Mouse (Mus musculus) splenic B cell, adult 2 months (primary cell): ENCODE results near the gene Pigu.
A peak's percentile ranks its signal among the peaks of the same experiment; 100 is the strongest.

Source experiments
- DNase-seq: peaks from one replicate; pipeline ENCODE4 v3.0.0-alpha.2; 2011; ENCODE audit warnings: low read depth, low spot score
- H3K27me3 ChIP-seq: 2 replicates; pipeline ENCODE4 v1.6.1; 2012; ENCODE audit warnings: mild to moderate bottlenecking, low read length, moderate library complexity, mixed read lengths; ENCODE audit not compliant: control insufficient read depth, poor library complexity, insufficient read depth, severe bottlenecking
- H3K36me3 ChIP-seq: 2 replicates; pipeline ENCODE4 v1.6.1; 2012; ENCODE audit warnings: mild to moderate bottlenecking, low read length, moderate library complexity, mixed read lengths; ENCODE audit not compliant: control insufficient read depth, poor library complexity, insufficient read depth, severe bottlenecking

Gene Pigu

DNA sequence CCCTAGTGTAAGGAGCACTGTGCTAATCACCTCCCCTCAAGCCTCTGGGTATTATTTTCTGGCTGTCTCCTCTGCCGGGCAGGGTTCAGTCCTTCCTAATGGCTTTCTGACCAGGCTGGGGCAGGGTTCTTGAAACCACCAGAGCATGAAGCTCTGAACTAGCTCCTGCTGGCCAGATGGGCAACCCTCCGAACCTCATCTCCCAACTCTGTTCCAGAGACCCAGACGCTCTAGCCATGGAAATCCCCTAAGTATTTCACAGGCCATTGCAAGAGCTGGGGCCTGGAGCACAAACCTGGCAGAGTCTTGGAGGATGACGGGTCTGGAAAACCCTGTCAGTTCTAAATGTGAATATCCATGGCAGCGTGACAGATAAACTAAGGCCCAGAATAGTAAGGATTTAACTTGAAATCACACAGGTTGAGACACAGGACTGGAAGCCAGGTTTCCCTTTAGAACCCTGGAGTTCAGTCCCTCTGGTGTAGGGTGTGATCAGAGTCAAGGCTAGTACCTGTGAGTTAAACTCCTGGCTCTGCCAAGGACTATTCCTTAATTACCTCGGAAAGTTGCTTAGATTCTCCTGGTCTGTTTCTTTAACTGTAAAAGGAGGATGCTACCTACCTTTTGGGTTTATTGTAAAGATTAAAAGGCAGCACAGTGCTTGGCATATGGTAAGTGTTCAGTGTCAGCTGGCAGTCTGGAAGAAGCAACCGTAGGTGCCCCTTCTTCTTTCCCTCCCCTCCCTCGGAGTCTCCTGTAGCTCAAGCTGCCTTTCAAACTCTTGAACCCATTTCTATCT, 23.2 kb upstream of the Pigu start, which contains the start of gene Trp53inp2:
Trp53inp2 (plus strand) TSS at position 799 of the 799 bp plus-strand sequence.
- Histone ChIP-seq H3K36me3 (no peaks in the 10 kb centered on the region), H3K27me3 (no peaks in the 10 kb centered on the region)
- no peak for DNase-seq

DNA sequence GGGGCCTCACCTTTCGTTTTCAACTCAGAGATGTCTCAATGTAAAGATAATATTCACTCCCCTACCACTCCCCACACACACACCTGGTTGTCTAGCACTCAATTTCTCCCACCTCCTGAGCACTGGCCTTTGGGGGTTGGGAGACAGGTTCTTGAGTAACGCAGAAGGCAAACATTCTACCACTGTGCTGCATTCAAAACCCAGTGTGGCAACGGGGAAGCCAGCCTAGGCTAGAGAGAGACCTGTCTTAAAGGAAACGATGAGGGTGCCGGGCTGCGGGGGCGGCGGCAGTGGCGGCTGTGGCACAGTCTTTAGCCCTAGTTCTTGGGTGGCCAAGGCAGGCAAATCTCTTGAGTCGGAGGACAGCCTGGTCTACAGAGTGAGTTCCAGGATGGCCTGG, 19.0 kb upstream of the Pigu start:
- DNase-seq, result no peak
- Histone ChIP-seq H3K36me3 (no peaks in the 10 kb centered on the region), H3K27me3 (no peaks in the 10 kb centered on the region)

DNA sequence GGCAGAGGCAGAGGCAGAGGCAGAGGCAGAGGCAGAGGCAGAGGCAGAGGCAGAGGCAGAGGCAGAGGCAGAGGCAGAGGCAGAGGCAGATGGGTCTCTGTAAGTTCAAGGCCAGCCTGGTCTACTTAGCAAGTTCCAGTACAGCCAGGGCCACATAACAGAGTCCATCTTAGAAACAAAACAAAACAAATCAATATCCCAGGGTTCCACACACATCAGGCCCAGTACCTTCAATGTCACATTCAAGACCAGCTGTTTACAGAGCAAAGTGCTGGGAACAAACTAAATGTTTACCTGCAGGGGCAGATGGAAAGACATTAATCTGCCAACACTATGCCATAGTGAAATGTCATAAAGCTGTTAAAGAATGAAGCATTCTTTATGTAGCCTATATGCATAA, 17.3 kb upstream of the Pigu start:
- no peaks in the 10 kb centered on the region for H3K27me3 ChIP-seq
- H3K36me3 ChIP-seq, result no peaks in the 10 kb centered on the region
- DNase-seq, result no peak

DNA sequence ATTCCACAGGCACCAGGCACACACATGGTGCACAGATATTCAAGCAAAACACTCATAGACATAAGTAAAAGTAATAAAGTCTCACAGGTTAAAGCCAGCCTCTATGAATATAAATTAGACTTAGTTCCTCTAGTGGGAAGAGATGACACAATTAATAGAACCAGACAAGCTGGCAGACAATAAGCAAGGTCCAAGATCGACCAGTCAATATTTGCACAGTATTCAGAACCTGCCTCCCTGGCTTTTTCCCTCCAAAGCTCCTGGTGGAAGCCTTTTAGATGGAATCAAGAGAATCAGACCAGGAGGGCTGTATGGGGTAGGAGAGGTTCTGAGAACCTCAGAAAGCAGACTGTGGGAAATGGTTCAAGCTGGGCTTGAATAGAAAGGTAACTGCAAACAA, 16.7 kb upstream of the Pigu start:
- Histone ChIP-seq H3K27me3 (no peaks in the 10 kb centered on the region), H3K36me3 (no peaks in the 10 kb centered on the region)
- no peak for DNase-seq

DNA sequence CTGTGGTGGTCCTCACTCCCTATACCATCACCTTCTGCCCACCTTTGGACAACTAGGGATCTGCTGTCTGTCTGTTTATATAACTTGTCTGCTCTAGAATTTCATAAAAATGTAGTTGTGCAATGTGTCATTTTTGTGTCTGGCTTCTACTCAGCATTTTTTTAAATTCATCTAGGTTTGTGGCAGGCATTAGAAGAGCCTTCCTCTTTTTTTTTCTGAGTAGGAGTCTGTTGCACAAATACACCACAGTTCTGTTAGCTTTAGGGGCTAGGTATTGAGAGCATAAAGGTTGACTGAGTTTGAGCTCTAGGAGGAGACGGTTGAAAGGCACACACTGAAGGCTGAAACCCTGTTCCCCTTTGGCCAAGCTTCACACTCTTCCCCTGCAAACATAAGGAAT, 16.1 kb upstream of the Pigu start:
- DNase-seq, result no peak
- Histone ChIP-seq H3K27me3 (no peaks in the 10 kb centered on the region), H3K36me3 (no peaks in the 10 kb centered on the region)

DNA sequence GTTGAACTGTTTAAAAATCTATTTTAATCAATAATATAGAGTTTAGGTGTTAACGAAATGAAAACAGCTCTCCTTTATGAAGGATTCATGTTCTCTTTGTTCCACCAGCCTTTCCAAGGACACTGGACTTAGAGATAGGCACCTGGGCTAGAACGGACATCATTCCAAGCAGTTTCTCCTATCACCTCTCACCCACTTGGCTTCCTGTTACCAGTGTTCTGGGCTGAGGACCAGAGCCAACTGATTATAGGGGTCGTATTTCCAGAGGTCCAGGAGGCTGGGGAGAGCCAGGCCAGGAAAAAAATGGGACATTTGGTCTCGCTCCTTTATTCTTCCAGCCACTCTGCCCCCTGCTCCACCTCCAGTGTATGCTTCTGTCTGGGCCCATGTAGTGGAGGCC, 15.2 kb upstream of the Pigu start:
- no peak for DNase-seq
- H3K27me3 ChIP-seq, result no peaks in the 10 kb centered on the region
- H3K36me3 ChIP-seq, result no peaks in the 10 kb centered on the region

DNA sequence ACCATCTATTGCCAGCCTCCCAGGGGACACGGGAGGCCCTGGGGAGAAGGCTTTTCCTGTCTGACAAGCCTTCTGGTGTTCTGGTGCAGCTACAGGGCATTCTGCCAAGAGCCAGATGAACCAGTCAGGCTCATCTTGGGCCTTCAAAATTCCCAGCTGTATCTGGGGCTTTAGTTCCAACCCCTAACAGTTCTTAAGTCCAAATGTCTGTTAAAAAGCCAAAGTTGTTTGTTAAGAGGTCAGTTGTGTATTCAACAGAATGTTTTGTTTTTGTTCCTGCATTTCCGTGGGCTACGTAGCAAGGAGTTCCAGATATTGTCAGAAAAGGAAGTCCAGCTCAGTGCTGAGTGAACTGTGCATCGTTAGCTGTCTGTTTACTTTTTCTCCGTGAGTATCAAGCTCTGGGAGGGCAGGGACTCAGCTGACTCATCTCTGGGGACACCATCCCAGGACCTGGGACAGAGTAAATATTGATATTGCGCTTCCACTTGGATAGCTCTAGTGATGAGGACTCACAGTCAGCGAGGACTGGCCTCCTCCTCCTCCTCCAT, 12.2 kb upstream of the Pigu start:
- no peaks in the 10 kb centered on the region for H3K27me3 ChIP-seq
- H3K36me3 ChIP-seq, result no peaks in the 10 kb centered on the region
- DNase-seq, result no peak

DNA sequence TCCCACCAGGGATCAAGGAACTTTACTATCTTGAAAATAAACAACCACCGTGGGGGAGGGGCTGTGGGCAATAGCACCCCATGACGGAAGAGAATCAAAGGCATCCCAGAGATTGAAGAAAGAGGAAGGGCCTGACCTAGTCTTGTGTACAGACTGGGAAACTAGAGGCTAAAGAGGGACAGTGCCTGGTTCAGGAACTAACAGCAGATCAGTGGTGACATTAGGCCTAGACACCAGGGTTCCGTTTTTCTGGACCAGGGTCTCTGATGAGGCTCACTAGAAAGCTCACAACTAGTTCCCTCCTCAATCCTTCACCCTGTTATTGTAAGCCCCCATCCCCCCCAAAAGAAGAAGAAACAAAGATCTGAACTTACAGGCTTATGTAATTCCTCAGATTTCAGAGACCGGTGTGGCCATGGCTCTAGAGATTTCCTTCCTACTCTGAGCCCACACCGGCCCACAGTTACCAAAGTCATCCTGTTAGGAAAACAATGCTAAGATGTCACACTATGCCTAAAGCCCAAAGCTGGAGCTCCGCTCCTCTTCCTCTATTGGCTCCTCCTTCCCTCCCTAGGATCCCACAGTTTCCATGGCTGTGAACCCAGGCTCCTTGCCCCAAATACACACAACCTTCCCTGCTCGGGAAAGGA, 10.5 kb upstream of the Pigu start:
- no peak for DNase-seq

DNA sequence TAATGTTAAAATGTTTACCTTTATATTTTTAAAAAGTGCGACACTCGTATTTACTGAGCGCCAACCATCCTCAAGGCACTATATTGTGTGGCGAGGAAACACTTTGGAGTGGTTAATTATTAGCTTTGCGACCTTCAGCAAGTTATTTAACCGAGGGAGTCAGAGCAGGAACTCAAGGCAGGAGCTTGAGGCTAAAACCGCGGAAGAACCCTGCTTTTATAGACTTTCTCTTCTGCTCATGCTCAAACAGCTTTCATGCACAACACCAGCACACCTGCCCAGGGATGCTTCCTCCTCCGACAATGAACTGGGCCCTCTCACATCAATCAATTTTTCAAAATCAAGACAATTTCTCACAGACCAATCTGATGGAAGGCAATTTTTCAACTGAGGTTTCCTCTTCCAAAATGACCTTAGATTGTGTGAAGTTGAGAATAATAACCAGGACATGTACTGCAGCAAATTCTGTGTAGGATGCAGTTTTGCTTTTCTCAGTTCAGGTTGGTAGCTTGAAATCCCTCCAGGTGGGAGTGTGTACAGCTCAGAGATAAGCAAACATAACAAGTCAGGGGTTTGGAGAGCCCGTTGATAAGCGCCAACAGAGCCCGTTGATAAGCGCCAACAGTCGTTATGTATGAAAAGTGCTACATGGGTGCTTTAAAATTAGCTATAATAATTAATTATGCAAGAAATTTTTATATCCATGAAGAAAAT, 613 bp upstream of the Pigu start:
- no peaks in the 10 kb centered on the region for H3K27me3 ChIP-seq
- DNase-seq, result peak; percentile 23

More for the DNA sequence above, 10.5 kb upstream of the Pigu start:
- no peaks in the 10 kb centered on the region for H3K27me3 ChIP-seq
- H3K36me3 ChIP-seq, result no peaks in the 10 kb centered on the region

DNA sequence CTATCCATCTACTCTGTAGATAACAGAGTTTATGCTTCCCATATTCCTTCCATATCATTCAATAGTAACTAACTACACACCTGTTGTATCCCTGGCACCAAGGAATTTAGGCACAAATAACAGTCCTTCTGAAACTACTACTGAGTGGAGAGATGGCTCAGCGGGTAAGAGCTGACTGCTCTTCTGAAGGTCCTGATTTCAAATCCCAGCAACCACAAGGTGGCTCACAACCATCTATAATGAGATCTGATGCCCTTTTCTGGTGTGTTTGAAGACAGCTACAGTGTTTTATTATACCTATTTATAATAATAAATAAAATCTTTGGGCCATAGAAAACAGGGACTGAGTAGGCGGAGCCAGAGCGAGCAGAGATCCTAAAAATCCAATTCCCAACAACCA, 2.8 kb downstream of the Pigu start:
- Histone ChIP-seq H3K36me3 (no peaks in the 10 kb centered on the region), H3K27me3 (no peaks in the 10 kb centered on the region)
- DNase-seq, result no peak

More for the DNA sequence above, 613 bp upstream of the Pigu start:
- H3K36me3 ChIP-seq, result no peaks in the 10 kb centered on the region

DNA sequence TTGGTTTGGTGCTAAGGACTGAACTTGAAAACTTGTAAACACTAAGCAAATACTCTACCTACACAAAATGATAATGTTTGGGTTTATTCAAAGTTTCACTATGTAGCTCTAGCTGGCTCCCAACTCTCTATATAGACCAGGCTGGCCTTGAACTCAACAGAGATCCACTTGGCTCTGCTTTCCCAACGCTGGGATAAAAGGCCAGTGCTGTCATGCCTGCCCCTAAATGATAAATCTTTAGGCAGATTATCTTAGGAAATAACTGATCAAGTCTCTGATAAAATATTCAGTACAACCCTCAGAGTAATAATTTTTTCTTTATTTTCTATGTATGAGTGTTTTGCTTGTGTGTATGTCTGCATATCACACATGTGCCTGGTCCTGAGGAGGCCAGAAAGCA, 10.6 kb downstream of the Pigu start:
- DNase-seq, result no peak
- Histone ChIP-seq H3K27me3 (no peaks in the 10 kb centered on the region), H3K36me3 (peaks cover 2% of the 10 kb centered on the region; the same call in 1 of the 2 replicates)

DNA sequence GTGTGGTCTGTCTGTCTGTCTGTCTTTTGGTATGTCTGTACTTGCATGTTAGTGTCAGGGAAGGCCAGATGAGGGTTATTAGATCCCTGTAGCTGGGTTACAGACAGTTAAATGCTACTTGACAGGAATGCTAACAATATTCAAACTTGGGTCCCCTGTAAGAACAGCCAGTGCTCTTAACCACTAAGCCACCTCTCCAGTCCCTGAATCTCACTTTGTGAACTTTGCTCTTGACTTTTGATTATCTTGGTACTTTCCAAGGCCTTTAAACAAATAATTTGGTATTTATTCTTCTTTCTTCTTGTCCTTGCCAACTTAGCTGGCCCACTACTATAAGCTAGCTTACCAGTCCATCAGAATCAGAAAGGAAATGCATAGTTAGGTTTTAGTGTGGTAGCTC, 17.1 kb downstream of the Pigu start:
- no peak for DNase-seq
- H3K27me3 ChIP-seq, result no peaks in the 10 kb centered on the region
- peaks cover 2% of the 10 kb centered on the region; the same call in 1 of the 2 replicates for H3K36me3 ChIP-seq

DNA sequence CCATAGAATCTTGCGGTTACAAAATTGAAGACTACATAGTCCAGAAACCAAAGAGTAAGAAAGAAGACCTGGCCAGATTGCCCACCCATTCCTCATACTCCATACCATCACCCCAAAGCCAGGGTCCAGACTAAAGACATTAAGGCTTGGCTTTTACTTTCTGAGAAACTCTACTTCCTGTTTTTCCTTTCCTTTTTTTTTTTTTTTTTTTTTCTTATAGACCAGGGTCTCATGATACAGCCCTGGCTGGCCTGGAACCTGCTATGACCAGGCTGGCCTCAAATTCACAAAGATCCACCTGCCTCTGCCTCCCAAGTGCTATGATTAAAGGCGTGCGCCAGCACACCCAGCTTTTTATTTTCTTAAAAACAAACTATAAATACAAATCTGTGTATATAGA, 21.0 kb downstream of the Pigu start:
- no peaks in the 10 kb centered on the region for H3K27me3 ChIP-seq
- 0 out of 2 replicates have a peak, but pooled peaks cover 3% of the 10 kb centered on the region for H3K36me3 ChIP-seq
- DNase-seq, result no peak

DNA sequence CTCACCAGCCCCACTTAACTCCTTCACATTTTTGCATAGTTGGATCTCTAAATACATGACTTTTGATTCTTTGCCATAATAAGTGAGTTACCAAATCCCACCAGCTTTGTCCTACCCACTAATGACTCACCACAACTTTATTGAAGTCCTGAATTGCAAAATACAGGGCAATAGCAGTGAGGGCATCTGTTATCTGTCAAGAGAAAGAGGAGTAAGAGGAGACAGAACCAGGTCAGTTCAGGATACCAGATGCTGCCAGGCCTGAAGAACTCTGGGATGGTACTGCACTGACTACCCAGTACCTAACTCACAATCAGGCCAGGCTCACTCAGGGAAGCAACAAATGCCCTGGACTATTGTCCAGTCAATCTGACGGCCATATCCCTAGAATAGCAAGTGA, 22.0 kb downstream of the Pigu start:
- Histone ChIP-seq H3K36me3 (0 out of 2 replicates have a peak, but pooled peaks cover 3% of the 10 kb centered on the region), H3K27me3 (no peaks in the 10 kb centered on the region)
- no peak for DNase-seq

DNA sequence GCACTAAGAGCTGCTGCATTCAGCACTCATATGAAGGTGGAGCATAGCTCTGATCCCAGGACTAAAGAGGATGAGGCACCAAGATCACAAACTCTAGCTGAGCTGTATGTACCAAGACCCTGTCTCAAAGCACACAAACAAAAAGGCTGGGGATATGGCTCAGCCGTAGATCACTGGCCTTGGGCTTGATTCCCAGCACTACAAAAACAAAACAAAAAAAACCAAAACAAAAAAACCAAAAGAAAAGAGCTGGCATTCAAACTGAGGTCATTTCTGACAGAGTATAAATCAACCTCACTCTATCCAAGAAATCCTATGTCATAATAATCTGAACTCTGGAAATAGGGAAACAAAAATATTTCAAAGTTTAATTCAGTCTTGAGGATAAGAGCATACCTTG, 23.8 kb downstream of the Pigu start:
- Histone ChIP-seq H3K36me3 (0 out of 2 replicates have a peak, but pooled peaks cover 3% of the 10 kb centered on the region), H3K27me3 (no peaks in the 10 kb centered on the region)
- DNase-seq, result no peak
